Mouse (Mus musculus): ENCODE results near the gene Glis1.

Gene Glis1

GRCm38 (mm10) chr4:107434356-107435237 is at the start of gene Glis1:
Gene Glis1, plus strand, starts transcription at chr4:107434591.
- peak in 1 of 2 experiments; percentile 27 for DNase-seq (ENCODE audit: low spot score in 2 of 2)

- no peak for DNase-seq (ENCODE audit: low spot score in 2 of 2)
Measured at GRCm38 (mm10) chr4:107387038-107387437, 47.4 kb upstream of the Glis1 start.

GRCm38 (mm10) chr4:107387465-107387864 is 46.9 kb upstream of the Glis1 start:
- DNase-seq (ENCODE audit: low spot score in 2 of 2) = no peak

- DNase-seq (ENCODE audit: low spot score in 2 of 2) = no peak
Measured at GRCm38 (mm10) chr4:107388291-107388690, 46.1 kb upstream of the Glis1 start.

- no peak for DNase-seq (ENCODE audit: low spot score in 2 of 2)
Measured at GRCm38 (mm10) chr4:107389345-107389744, 45.0 kb upstream of the Glis1 start.

- DNase-seq (ENCODE audit: low spot score in 2 of 2) = no peak
Measured at GRCm38 (mm10) chr4:107393771-107394170, 40.6 kb upstream of the Glis1 start.

GRCm38 (mm10) chr4:107420202-107420601 is 14.2 kb upstream of the Glis1 start:
- no peak for DNase-seq (ENCODE audit: low spot score in 2 of 2)

GRCm38 (mm10) chr4:107421711-107422110 is 12.7 kb upstream of the Glis1 start:
- no peak for DNase-seq (ENCODE audit: low spot score in 2 of 2)

GRCm38 (mm10) chr4:107422176-107422575 is 12.2 kb upstream of the Glis1 start:
- DNase-seq (ENCODE audit: low spot score in 2 of 2) = no peak

GRCm38 (mm10) chr4:107425616-107426015 is 8.8 kb upstream of the Glis1 start:
- no peak for DNase-seq (ENCODE audit: low spot score in 2 of 2)

GRCm38 (mm10) chr4:107426631-107427030 is 7.8 kb upstream of the Glis1 start:
- DNase-seq (ENCODE audit: low spot score in 2 of 2) = no peak

GRCm38 (mm10) chr4:107432717-107433116 is 1.7 kb upstream of the Glis1 start:
- peak in 1 of 2 experiments; percentile 25 for DNase-seq (ENCODE audit: low spot score in 2 of 2)

GRCm38 (mm10) chr4:107433998-107434355 is 414 bp upstream of the Glis1 start:
- no peak for DNase-seq (ENCODE audit: low spot score in 2 of 2)

GRCm38 (mm10) chr4:107435238-107435946 is 1.0 kb downstream of the Glis1 start:
- no peak for DNase-seq (ENCODE audit: low spot score in 2 of 2)

- DNase-seq (ENCODE audit: low spot score in 2 of 2) = no peak
Measured at GRCm38 (mm10) chr4:107436476-107436875, 2.1 kb downstream of the Glis1 start.

GRCm38 (mm10) chr4:107438741-107439140 is 4.3 kb downstream of the Glis1 start:
- no peak for DNase-seq (ENCODE audit: low spot score in 2 of 2)

- DNase-seq (ENCODE audit: low spot score in 2 of 2) = no peak
Measured at GRCm38 (mm10) chr4:107440306-107440705, 5.9 kb downstream of the Glis1 start.

GRCm38 (mm10) chr4:107442288-107442687 is 7.9 kb downstream of the Glis1 start:
- DNase-seq (ENCODE audit: low spot score in 2 of 2) = no peak

- DNase-seq (ENCODE audit: low spot score in 2 of 2) = no peak
Measured at GRCm38 (mm10) chr4:107442891-107443483, 8.6 kb downstream of the Glis1 start.

- no peak for DNase-seq (ENCODE audit: low spot score in 2 of 2)
Measured at GRCm38 (mm10) chr4:107443621-107444020, 9.2 kb downstream of the Glis1 start.

- no peak for DNase-seq (ENCODE audit: low spot score in 2 of 2)
Measured at GRCm38 (mm10) chr4:107448481-107448880, 14.1 kb downstream of the Glis1 start.

GRCm38 (mm10) chr4:107449519-107449918 is 15.1 kb downstream of the Glis1 start:
- DNase-seq (ENCODE audit: low spot score in 2 of 2) = no peak

All from urinary bladder, adult 18-20 months (tissue).